Mouse (Mus musculus) limb, embryonic 15.5 days (tissue): ENCODE results near the gene Coro2a. TPM values are rescaled to one million over a fixed set of nuclear protein-coding genes. Genes with fewer than 3 reads are reported as not detected.

Experiments used
- ATAC-seq: fragments of 200-750 bp; cut with Nextera tagmentation; 2 replicates; pipeline ENCODE4 v1.8.0; 2017; ENCODE audit warnings: low read depth, moderate TSS enrichment; ENCODE audit not compliant: insufficient number of reproducible peaks, low FRiP score, low TSS enrichment
- H3K27ac ChIP-seq: fragments of 300-500 bp; sonication (generic); 2 replicates; pipeline ENCODE4 v1.5.1; 2015; ENCODE audit warnings: moderate library complexity, mild to moderate bottlenecking, inconsistent platforms
- H3K27me3 ChIP-seq: fragments of 300-500 bp; sonication (generic); 2 replicates; pipeline ENCODE4 v1.6.1; 2015; ENCODE audit warnings: inconsistent platforms
- H3K36me3 ChIP-seq: fragments of 300-500 bp; sonication (generic); 2 replicates; pipeline ENCODE4 v1.6.1; 2015; ENCODE audit warnings: inconsistent platforms
- H3K4me1 ChIP-seq: fragments of 300-500 bp; sonication (generic); 2 replicates; pipeline ENCODE4 v1.6.1; 2015; ENCODE audit warnings: inconsistent platforms
- H3K4me2 ChIP-seq: fragments of 300-500 bp; sonication (generic); 2 replicates; pipeline ENCODE4 v1.6.1; 2015; ENCODE audit warnings: mild to moderate bottlenecking, inconsistent platforms
- H3K4me3 ChIP-seq: fragments of 300-500 bp; sonication (generic); 2 replicates; pipeline ENCODE4 v1.5.1; 2015; ENCODE audit warnings: mild to moderate bottlenecking, inconsistent platforms
- H3K9ac ChIP-seq: fragments of 300-500 bp; sonication (generic); 2 replicates; pipeline ENCODE4 v1.6.1; 2015; ENCODE audit warnings: inconsistent platforms
- H3K9me3 ChIP-seq: fragments of 300-500 bp; sonication (generic); 2 replicates; pipeline ENCODE4 v1.6.1; 2016; ENCODE audit warnings: inconsistent platforms
- WGBS: fragments of 180-500 bp; shearing (Covaris S2); methylation state at CpG from one replicate; pipeline ENCODE4 v1.1.7; 2015; 5-methylcytosine and 5-hydroxymethylcytosine counted together
- polyA plus RNA-seq: library from polyadenylated mRNA; unstranded; fragments of >200 nt; fragmentation: Nextera tagmentation; extraction: Ambion mirVana; gene quantifications from 2 replicates; pipeline ENCODE4 v1.2.1, GENCODE M21; 2015

Gene Coro2a
- polyA plus RNA-seq, 1 experiment from 2014 or later, result 3.5 TPM

DNA sequence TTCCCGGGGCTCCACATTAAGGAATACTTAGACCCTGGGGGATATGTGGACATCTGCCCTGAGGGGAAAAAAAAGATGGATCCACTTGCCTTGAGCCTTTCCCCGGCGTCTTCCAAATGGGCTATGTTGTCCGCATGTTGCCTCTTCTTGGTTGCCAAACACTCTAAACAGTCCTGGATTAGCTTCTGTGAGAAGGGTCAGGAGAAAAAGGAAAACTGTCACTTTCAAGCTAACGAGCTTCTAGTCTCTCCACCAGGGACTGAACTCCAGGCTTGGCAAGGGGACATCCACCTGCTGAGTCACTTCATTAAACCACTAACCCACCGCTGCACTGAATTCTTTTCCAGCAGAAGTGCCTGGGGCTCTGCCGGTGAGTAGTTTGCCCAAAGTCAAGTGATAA, 69.1 kb downstream of the Coro2a start:
- Histone ChIP-seq H3K36me3 (no peaks in the 10 kb centered on the region), H3K9ac (no peak overlapping the region), H3K9me3 (no peaks in the 10 kb centered on the region), H3K4me1 (peaks cover 17% of the 10 kb centered on the region), H3K27me3 (peaks cover 38% of the 10 kb centered on the region), H3K4me3 (no peak overlapping the region), H3K4me2 (no peak overlapping the region), H3K27ac (no peak overlapping the region)
- WGBS, result 63% methylated on average over 7 of the region's 7 CpGs
- ATAC-seq, result no peak

DNA sequence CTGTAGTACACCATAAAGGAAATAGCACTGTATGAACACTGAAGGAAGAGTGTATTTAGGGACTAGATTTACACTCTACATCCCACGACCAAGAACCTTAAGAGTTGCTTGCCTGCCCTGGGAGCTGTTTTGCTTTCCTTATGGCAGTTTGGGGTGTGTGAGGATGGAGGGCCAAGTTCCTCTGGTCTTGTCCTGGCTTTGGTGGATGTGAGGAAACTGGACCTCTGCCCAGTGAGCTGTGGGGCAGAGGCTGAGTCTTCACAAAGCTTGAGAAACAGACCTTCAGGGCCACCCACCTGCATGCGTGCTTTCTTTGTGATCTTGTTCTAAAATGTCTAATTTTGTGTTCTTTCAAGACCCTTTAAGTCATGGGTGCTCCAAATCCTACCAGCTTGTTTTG, 69.5 kb downstream of the Coro2a start:
- Histone ChIP-seq H3K9me3 (no peaks in the 10 kb centered on the region), H3K4me2 (no peak overlapping the region), H3K27ac (no peak overlapping the region), H3K27me3 (peaks cover 34% of the 10 kb centered on the region), H3K4me1 (peaks cover 18% of the 10 kb centered on the region), H3K36me3 (no peaks in the 10 kb centered on the region), H3K4me3 (no peak overlapping the region), H3K9ac (no peak overlapping the region)
- no peak for ATAC-seq
- WGBS, result 77% methylated on average over 2 of the region's 2 CpGs

DNA sequence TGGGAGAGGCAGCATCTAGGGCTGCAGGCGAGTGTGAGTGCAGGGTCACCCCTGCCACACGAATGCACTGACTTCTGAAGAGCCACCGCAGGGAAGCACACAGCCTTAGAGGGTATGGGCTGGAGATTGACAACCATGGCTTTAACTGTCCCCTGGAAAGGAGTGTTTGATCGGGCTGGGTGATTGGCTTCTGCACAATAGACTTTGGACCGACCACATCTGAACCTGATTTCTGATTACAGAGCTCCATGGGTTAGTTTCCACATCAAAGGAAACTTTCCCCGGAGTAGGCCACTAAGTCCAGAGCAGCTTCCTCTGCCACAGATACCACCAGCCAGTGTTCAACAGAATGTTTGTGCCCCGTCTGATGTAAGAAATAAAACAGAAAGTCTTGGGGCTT, 72.3 kb downstream of the Coro2a start:
- no peaks in the 10 kb centered on the region for H3K9me3 ChIP-seq
- H3K4me1 ChIP-seq, result peaks cover 15% of the 10 kb centered on the region
- no peak for ATAC-seq
- H3K4me2 ChIP-seq, result no peak overlapping the region
- H3K9ac ChIP-seq, result no peak overlapping the region
- 42% methylated on average over 7 of the region's 7 CpGs for WGBS
- peaks cover 13% of the 10 kb centered on the region for H3K27me3 ChIP-seq
- no peak overlapping the region for H3K27ac ChIP-seq
- H3K4me3 ChIP-seq, result no peak overlapping the region
- H3K36me3 ChIP-seq, result no peaks in the 10 kb centered on the region

DNA sequence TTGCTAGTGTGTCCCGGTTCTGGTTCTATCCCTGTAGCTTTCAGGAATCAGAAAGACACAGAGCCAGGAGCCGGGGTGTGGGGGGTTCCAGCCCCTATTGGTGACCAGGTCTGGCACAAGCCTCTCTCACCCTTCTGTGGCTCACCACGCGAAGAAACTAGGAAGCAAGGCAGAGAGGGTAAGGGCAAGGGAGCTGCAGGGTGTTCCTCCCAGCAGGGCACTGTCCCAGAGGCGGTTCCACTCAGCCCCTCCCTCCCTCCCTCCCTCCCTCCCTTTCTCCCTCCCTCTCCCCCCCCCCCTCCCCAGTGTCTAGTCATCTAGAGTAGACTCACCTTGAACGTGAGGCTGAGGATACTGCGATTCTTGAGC, 74.5 kb downstream of the Coro2a start:
- Histone ChIP-seq H3K27me3 (no peaks in the 10 kb centered on the region), H3K4me3 (peak overlapping the region; percentile 23), H3K4me1 (peaks cover 5% of the 10 kb centered on the region), H3K9me3 (no peaks in the 10 kb centered on the region), H3K27ac (no peak overlapping the region), H3K36me3 (no peaks in the 10 kb centered on the region), H3K4me2 (peak overlapping the region; percentile 47), H3K9ac (no peak overlapping the region)
- no peak for ATAC-seq
- WGBS, result 4% methylated on average over 6 of the region's 7 CpGs

DNA sequence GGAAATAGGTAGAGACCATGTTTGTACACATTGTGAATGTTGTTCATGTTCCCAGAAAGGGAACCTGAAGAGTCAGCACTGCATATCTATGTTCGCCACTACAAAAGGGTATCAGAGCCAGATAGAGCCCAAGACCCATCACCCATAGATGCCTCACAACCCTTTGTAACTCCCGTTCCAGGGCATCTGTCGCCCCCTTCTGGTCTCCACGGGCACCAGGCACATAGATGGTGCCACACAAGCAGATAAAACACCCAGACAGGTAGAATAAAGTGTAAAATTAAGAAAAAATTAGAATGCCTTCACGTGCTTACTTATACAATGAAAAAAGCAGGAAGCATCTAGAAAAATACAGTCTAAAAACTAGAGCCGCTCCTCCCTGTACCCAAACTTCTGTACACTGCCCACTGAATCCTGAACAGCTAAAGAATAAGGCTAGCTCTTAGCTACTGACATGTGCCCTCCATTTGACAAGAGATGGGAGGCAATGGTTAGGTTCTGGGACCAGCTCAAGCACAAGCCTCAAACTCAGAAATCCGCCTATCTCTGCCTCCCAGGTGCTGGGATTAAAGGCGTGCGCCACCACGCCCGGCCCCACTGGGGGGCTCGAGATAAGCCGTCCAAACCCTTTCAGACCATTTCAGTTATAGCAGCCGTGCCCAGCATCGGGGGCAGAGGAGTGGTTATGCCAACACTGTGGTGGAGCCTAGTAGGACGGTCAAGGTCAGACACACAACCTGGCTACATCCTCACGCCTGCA, 75.0 kb downstream of the Coro2a start:
- Histone ChIP-seq H3K27me3 (no peaks in the 10 kb centered on the region), H3K9ac (no peak overlapping the region), H3K9me3 (no peaks in the 10 kb centered on the region), H3K4me1 (peaks cover 5% of the 10 kb centered on the region), H3K4me2 (peak overlapping the region; percentile 47), H3K27ac (no peak overlapping the region), H3K4me3 (peak overlapping the region; percentile 23), H3K36me3 (no peaks in the 10 kb centered on the region)
- no peak for ATAC-seq
- 38% methylated on average over 17 of the region's 17 CpGs for WGBS

DNA sequence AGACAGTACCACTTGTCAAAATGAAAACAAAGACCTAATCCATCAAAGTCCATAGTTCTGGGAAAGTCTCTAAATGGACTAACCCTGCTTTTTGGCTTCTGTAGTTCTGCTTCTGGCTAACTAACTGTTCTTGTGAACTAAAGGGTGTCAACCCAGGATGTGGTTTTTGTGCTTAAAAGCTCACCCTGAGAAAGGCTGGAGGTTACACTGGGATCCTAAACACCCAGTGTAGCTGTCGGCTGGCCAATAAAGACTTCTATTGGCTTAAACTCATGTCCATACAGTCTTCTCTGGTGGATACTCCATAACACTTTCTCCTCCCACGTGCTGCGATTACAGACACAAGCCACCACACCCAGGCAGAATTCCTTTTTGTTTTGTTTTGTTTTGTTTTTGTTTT, 75.8 kb downstream of the Coro2a start:
- no peak overlapping the region for H3K4me3 ChIP-seq
- H3K9ac ChIP-seq, result no peak overlapping the region
- no peak overlapping the region for H3K4me2 ChIP-seq
- ATAC-seq, result no peak
- H3K27ac ChIP-seq, result no peak overlapping the region
- H3K27me3 ChIP-seq, result no peaks in the 10 kb centered on the region
- H3K9me3 ChIP-seq, result no peaks in the 10 kb centered on the region
- no peaks in the 10 kb centered on the region for H3K36me3 ChIP-seq
- 82% methylated on average over 3 of the region's 3 CpGs for WGBS
- H3K4me1 ChIP-seq, result peaks cover 5% of the 10 kb centered on the region

DNA sequence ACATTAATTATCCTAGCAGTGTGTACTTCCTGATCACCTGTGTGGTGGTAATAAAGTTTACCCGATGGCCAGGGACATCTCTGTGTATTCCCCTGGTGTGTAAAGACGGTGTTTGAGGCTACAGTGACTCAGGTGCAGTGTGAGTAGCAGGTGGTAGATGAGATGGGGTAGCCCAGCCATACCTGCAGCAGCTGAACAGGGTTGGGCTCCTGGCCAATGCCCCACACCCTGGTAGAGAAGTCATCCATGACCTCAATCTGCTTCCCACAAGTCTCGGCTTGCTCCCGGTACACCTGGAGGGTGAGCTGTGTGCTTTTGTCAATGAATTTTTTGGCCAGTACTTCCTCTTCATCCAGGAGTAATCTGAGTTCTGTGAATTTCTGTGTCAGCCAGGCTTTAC, 78.7 kb downstream of the Coro2a start:
- no peak overlapping the region for H3K9ac ChIP-seq
- H3K36me3 ChIP-seq, result no peaks in the 10 kb centered on the region
- H3K4me3 ChIP-seq, result no peak overlapping the region
- no peaks in the 10 kb centered on the region for H3K9me3 ChIP-seq
- H3K4me1 ChIP-seq, result peaks cover 5% of the 10 kb centered on the region
- no peak overlapping the region for H3K27ac ChIP-seq
- 75% methylated on average over 4 of the region's 4 CpGs for WGBS
- no peak overlapping the region for H3K4me2 ChIP-seq
- peak; percentile 43; the same call in 1 of the 2 replicates for ATAC-seq
- no peaks in the 10 kb centered on the region for H3K27me3 ChIP-seq

DNA sequence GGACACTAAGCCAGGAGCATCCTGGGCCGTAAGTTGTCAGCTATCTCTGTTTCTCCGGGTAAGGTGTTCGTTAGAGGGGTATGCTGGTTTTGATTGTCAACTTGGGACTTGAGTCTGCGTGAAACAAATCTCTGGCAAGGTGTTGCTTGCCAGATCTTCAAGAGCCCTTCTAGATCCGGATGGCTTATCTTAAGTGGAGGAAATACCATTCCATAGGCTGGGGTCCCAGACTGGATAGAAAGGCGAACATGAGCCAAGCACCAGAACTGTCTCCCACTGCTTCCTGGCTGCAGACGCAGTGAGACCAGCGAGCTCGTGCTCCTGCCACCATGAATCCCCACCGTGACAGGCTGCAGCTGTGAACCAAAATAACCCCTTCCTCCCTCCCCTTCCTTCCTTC, 80.5 kb downstream of the Coro2a start:
- no peak for ATAC-seq
- no peak overlapping the region for H3K27ac ChIP-seq
- H3K9me3 ChIP-seq, result no peaks in the 10 kb centered on the region
- no peak overlapping the region for H3K4me2 ChIP-seq
- no peak overlapping the region for H3K9ac ChIP-seq
- WGBS, result 75% methylated on average over 10 of the region's 10 CpGs
- H3K4me3 ChIP-seq, result no peak overlapping the region
- no peaks in the 10 kb centered on the region for H3K27me3 ChIP-seq
- H3K36me3 ChIP-seq, result no peaks in the 10 kb centered on the region
- H3K4me1 ChIP-seq, result no peaks in the 10 kb centered on the region

DNA sequence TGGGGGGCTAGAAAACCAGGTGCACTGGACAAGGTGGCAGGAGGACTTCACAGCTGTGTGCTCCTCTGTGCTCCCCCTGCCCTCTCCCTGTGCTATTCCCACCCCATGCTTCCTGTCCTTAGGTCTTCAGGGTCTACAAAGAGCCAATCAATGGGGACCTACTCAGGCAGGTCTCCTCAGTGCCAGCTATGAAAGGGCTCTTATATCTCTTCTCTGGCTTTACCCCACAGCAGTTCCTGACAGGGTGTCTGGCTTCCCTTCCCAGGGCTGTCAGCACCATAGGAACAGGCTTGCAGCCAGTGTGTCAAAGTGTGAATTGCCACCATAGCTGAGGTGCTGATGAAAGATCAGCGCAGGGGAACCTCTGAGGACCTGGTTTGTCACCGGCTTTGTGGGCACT, 81.5 kb downstream of the Coro2a start:
- no peak for ATAC-seq
- 69% methylated on average over 2 of the region's 2 CpGs for WGBS
- H3K4me1 ChIP-seq, result no peaks in the 10 kb centered on the region

DNA sequence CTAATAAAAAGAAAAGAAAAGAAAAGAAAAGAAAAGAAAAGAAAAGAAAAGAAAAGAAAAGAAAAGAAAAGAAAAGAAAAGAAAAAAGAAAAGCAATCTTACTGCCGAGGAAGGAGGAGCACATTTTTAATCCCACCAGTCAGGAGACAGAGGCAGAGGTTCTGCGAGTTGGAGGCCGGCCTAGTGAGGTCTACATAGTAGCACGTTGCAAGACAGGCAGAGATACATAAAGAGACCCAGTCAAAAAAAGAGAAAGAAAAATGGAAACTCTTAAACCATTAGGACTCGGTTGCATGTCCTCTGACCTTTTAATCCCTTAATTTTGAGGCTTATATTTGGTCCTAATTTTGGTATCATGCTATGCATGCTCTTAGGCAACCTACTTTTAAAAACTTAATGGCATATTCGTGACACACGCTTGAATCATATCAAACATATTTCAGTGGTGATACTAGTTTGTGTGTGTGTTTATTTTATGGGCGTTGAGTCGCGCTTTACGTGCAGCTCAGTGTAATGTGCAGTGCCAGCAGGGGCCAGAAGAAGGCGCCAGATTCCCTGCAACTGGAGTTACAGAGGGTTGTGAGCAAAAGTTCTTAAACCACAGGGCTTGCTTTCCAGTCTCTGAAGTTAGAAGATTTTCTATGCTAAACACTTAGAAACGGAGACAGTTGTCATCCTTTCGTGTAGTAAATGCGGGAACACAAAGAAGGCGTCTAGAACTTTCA, 94.1 kb downstream of the Coro2a start:
- Histone ChIP-seq H3K4me3 (peak overlapping the region; percentile 73), H3K4me2 (peak overlapping the region; percentile 94), H3K36me3 (peaks cover 14% of the 10 kb centered on the region), H3K9me3 (no peaks in the 10 kb centered on the region), H3K27ac (peak overlapping the region; percentile 75), H3K4me1 (peaks cover 11% of the 10 kb centered on the region), H3K9ac (no peak overlapping the region), H3K27me3 (0 out of 2 replicates have a peak, but pooled peaks cover 17% of the 10 kb centered on the region)
- WGBS, result 10% methylated on average over 16 of the region's 16 CpGs
- no peak for ATAC-seq

More for the DNA sequence above, 81.5 kb downstream of the Coro2a start:
- Histone ChIP-seq H3K4me2 (no peak overlapping the region), H3K27ac (no peak overlapping the region), H3K9ac (no peak overlapping the region), H3K36me3 (no peaks in the 10 kb centered on the region), H3K27me3 (no peaks in the 10 kb centered on the region), H3K9me3 (no peaks in the 10 kb centered on the region), H3K4me3 (no peak overlapping the region)

DNA sequence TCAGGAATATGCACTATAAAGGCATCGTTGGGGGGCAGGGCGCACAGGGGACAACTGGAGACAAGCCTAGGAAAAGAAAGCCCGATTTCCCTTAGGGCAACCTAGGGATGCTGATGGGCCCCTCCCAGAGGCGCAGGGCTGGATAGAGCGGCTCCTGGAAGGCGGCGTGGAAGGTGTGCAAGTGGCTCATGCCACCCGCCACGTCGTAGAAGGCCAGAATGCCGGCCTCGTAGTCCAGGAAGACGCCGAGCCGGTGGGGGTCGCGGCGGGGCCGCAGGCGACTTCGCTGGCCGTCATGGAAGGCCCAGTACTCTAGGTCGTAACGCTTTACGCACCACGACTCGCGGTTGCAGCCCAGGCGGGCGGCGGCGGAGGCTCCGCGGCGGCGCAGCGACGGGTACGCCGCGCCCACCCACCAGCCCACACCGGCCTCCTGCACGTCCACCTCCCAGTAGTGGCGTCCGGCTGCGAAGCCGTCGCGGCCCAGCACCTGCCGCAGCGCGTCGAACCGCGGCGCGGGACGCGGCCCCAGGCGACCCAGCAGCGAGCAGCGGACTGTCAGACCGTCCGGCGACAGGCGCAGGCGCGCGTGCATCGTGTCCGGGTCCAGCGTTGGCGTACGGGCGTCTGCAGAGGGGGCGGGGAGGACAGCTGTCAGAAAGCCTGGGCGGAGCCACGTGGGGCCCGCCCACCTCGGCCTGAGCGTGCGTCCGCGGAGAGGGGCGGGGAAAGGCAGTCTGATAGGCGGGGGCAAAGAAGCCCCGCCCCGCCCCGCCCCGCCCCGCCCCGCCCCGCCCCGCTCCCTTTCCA, 95.0 kb downstream of the Coro2a start:
- H3K27me3 ChIP-seq, result 0 out of 2 replicates have a peak, but pooled peaks cover 17% of the 10 kb centered on the region
- WGBS, result under 1% methylated on average over 86 of the region's 94 CpGs
- H3K9me3 ChIP-seq, result no peaks in the 10 kb centered on the region
- peak; percentile 95 for ATAC-seq
- H3K4me2 ChIP-seq, result peak overlapping the region; percentile 94
- peak overlapping the region; percentile 73 for H3K4me3 ChIP-seq
- H3K4me1 ChIP-seq, result peaks cover 11% of the 10 kb centered on the region
- peak overlapping the region; percentile 75 for H3K27ac ChIP-seq
- peaks cover 23% of the 10 kb centered on the region for H3K36me3 ChIP-seq
- H3K9ac ChIP-seq, result peak overlapping the region; percentile 55
